Mouse (Mus musculus) megakaryocyte, adult 5-6 weeks (primary cell): ENCODE data around the gene Pet117. TPM values are rescaled to one million over a fixed set of nuclear protein-coding genes. Genes with fewer than 3 reads are reported as not detected.

Experiments
- ATAC-seq: 2 replicates; pipeline ENCODE4 v1.8.0; 2016; ENCODE audit warnings: mild to moderate bottlenecking, inconsistent platforms; ENCODE audit not compliant: poor library complexity, severe bottlenecking
- total RNA-seq, 2 experiments: library from RNA; stranded (forward) in 1 of 2; stranded (reverse) in 1 of 2; fragments of 153-499, 151-499 nt in 1 of 2; fragments of 221-1000, 200-1000 nt in 1 of 2; gene quantifications; 2 replicates each; pipeline versions ENCODE4 v1.2.3 to v1.2.4; 2015 to 2017

The Pet117 gene
- total RNA-seq, 2 experiments from 2014 or later: not detected

DNA sequence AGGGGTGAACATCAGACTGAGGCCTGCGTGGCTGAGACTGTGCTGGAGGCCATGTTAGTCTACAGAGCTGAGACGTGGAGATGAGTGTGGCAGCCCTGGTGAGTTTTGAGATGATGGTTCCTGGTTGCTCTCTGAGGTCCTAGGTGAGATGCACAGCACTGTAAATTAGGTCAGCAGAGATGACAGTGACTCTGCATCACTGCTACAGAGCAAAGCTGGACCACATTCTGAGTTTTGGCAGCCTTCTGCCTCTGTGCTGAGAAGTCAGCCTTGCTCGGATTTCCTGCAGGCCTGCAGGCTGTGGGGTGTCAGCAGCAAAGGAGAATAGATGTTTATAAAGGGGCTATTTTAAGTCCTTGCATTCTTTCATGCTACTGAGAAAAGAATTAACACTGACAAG is 12.5 kb downstream of the Pet117 start:
- ATAC-seq: no peak

DNA sequence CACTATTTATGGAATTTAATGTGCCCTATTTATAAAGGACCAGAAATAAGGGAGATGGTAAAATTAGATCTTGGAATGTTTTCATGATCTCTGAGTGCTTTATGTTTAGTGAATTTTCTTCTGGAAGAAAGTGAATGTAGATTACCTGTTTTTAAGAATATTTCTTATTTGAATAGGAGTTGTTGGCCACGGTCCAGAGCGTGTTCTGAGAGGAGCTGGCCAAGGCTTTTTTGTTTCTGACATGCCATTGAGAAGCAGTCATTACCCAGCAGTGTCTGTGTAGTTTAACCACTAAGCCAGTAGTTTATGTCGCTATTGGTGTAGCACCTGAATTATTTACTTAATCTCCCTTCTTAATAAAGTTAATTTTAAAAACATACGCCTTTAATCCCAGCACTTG is 12.9 kb downstream of the Pet117 start:
- ATAC-seq: no peak

DNA sequence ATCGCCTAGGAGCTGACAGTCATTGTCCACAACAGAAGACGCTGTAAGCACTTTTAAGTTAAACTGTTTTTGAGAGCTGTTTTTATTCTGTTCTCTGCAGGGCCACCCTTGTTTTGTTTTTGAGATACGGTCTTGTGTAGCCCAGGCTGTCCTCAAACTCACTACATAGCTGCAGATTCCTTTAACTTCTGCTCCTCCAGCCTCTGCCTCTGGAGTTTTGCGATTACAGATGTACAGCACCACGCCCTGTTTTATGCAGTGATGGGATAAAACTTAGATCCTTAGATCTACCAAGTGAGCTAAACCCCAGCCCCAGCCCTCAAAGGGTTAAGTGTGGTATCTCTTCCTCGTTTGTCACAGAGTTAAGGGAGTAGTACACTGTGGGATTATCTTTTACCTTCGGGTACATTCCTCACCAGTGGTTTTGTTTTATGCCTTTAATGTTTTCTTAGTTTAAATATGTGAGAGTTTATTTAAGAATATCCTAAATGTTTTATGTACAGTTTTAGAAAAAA is 13.9 kb downstream of the Pet117 start:
- no peak for ATAC-seq

DNA sequence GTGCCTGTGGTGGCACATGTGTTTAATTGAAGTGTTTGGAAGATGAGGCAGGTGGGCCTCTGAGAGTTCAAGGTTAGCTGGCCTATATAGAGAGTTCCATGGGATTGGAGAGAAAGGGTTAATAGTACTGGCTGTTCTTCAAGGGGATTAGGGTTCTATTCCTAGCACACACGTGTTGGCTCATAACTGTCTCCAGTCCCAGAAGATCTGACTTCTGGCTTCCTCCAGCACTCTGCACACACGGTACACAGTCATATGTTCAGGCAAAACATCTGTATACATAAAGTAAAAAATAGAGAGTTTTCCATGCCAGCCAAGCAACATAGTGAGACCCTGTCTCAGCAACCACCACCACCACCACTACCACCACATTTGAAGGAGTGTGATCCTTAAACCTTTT is 17.5 kb downstream of the Pet117 start:
- no peak for ATAC-seq

- ATAC-seq: no peak
These were observed 19.6 kb downstream of the Pet117 start for GRCm38 (mm10) chr2:144388416-144388815.

DNA sequence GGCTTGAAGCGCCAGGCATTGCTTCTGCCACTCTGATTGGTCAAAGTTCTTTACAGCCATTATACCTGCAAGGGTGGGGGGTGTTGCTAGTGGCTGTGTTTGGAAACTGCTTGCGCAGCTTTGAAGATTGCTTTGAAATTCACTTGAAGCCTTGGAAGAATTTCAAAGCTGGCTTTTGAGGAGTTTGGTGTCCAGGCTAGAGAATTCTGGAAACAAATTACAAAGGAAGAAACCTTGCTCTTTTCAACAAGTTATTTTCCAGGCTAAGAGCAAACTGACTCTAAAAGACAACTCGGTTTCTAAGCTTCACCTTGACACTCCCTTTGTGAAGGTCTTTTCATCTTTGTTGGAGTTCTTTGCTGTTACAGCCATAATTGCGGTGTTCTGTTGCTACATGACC is 30.7 kb downstream of the Pet117 start:
- no peak for ATAC-seq

DNA sequence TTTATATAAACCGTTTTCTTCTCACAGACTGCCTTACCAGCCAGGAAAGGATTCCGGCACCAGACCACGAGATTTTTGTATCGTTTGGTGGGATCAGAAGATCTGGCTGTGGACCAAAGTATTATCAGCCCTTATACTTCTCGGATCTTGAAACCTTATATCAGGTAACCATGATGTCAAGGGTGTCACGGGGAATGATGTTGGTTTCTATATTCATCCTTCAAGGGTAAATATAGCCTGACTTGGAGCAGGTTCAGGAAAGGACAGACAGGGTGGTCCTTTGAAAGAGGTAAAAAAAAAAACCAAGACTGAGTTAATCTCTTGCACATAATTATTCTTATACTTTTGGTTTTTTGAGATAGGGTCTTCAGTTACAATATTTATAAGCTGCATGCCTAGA is 31.9 kb downstream of the Pet117 start:
- ATAC-seq: no peak

DNA sequence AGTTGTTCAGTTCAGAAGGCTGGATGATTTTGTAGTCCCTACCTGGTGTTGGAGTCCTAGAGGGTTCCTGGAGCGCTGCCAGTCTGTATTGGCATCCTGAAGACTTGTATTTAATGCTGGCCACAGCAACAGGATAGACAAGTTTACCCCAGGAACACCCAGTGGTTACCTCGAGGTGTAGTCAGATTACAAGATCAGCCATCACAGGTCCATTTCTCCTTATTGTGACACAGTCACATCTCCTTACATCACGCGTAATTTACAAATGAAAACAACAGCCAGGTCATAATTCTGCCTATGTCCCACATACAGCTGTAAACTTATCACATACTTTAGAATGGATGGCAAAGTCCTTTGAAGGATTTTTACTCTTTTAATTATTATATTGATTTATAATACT is 40.2 kb downstream of the Pet117 start:
- ATAC-seq: no peak

DNA sequence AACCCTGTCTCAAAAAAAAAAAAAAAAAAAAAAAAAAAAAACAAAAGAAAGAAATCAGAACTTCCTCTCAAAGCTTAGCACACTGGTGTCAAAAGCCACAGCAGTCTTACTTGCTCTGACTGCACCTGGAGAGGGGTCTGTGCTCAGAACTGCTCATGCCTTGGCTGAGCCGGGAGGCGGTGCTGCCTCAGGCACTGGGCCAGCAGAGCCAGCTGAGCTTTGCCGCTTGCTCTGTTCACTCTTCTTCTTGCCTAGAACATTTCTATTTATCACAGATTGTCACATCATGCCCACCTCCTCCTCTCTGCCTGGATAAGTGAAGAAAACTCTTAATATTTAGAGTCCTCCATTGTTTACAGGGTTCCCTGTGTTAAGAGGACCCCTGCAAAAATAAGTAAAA is 41.8 kb downstream of the Pet117 start:
- no peak for ATAC-seq

DNA sequence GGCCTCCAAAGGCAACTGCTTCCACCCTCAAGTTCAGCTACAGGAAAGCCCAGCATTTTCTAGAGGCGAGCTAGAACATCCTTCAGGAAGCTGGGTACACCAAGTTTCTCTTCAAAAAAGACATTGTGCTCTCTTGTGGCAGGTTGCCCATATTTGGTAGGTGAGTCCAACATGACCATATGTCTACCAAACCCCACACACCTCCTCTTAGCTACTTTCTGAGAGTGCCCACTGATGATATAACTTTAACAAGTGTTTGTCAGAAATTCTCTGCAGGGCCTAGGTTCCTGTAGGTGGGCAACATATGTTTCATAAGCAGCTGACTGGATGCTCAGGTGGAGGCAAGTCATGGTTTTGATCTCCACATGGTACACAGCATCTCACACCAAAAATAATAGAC is 45.9 kb downstream of the Pet117 start:
- ATAC-seq: no peak

DNA sequence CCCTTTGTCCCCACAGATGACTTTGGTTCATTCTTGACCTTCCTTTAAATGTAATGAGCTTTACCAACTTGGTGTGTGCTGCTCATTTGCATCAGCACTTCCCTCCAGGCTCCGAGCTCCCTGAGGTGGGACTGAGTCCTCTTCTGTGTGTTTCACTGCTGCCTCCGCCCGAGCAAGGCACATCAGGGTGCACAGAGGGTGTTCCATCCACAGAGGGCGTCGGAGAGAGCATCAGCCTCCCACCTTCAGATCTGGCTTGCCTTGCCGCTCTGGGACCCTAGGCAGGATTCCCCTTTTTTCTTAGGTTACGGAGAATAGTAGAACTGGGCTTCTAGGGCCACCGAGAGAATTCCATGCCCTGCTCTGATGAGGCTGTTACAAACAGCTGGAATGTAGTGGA is 48.1 kb downstream of the Pet117 start:
- no peak for ATAC-seq

DNA sequence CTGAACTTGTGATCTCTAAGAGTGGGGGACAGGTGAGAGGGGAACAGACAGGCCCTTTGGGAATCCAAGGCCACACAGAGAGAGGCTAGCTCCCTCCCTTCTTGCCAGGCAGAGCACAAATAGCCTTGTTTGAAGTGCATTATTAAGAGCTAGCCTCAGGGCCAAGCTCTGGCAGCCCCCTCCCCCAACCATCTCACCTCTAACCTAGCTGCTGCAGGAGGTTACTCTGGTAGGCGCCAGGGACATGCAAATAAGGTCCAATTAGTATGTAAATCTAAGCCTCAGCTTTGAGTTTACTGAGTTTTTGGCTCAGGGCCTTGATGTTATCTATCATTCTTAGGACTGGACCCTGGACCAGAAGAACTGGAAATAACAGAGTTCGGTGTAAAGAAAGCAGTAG is 49.3 kb downstream of the Pet117 start:
- ATAC-seq: no peak

- ATAC-seq: no peak
These were observed 53.4 kb downstream of the Pet117 start for GRCm38 (mm10) chr2:144422094-144422675.

Other genes starting within 250 kb of the Pet117 start
- 6.8 and 9.4 TPM in 2 replicates for gene Mgme1, start 98.3 kb upstream of the Pet117 start, total RNA-seq (2015)
- 12.8 and 13.2 TPM in 2 replicates for gene Mgme1, start 98.3 kb upstream of the Pet117 start, total RNA-seq (2017)
- gene Snx5, start 98.1 kb upstream of the Pet117 start, total RNA-seq (2015): 145 and 164 TPM in 2 replicates
- 178 and 195 TPM in 2 replicates for gene Snx5, start 98.1 kb upstream of the Pet117 start, total RNA-seq (2017)
- not detected in 2 replicates for gene Ovol2, start 36.9 kb upstream of the Pet117 start, total RNA-seq (2015)
- not detected in 2 replicates for gene Ovol2, start 36.9 kb upstream of the Pet117 start, total RNA-seq (2017)
- gene Kat14, start within 50 bp of the Pet117 start, total RNA-seq (2015): 36.6 and 44.1 TPM in 2 replicates
- 22.0 and 24.2 TPM in 2 replicates for gene Kat14, start within 50 bp of the Pet117 start, total RNA-seq (2017)
- gene Dzank1, start 158.4 kb downstream of the Pet117 start, total RNA-seq (2015): 0.09 TPM in 1 of 2 replicates, not detected in the other
- not detected in 2 replicates for gene Dzank1, start 158.4 kb downstream of the Pet117 start, total RNA-seq (2017)
- gene Polr3f, start 158.7 kb downstream of the Pet117 start, total RNA-seq (2015): 8.2 and 11.4 TPM in 2 replicates
- gene Polr3f, start 158.7 kb downstream of the Pet117 start, total RNA-seq (2017): 19.5 and 20.5 TPM in 2 replicates
- gene Rbbp9, start 181.9 kb downstream of the Pet117 start, total RNA-seq (2015): 7.6 and 10.9 TPM in 2 replicates
- 4.5 and 8.0 TPM in 2 replicates for gene Rbbp9, start 181.9 kb downstream of the Pet117 start, total RNA-seq (2017)
- 26.6 and 36.8 TPM in 2 replicates for gene Sec23b, start 187.2 kb downstream of the Pet117 start, total RNA-seq (2015)
- 79.4 and 84.4 TPM in 2 replicates for gene Sec23b, start 187.2 kb downstream of the Pet117 start, total RNA-seq (2017)
- 15.2 and 17.4 TPM in 2 replicates for gene Smim26, start 225.1 kb downstream of the Pet117 start, total RNA-seq (2015)
- 1.8 and 19.5 TPM in 2 replicates for gene Smim26, start 225.1 kb downstream of the Pet117 start, total RNA-seq (2017)
- 4.7 and 5.6 TPM in 2 replicates for gene Dtd1, start 230.9 kb downstream of the Pet117 start, total RNA-seq (2015)
- gene Dtd1, start 230.9 kb downstream of the Pet117 start, total RNA-seq (2017): 9.4 and 11.5 TPM in 2 replicates